Mouse (Mus musculus) c-Kit-negative CD71-positive TER-119-positive erythroid progenitor cells, embryonic 14.5 days (primary cell): Measurements from ENCODE around the gene Hibch.
"Not testable (repeated sequence)": the region's sequence is repeated elsewhere in the genome, so short reads cannot be mapped to it uniquely, and the experiment has no call there.

Experiments used
- DNase-seq: peaks from one replicate; pipeline ENCODE4 v3.0.0-alpha.2; 2013; ENCODE audit warnings: low read depth, low spot score

Hibch gene

DNA sequence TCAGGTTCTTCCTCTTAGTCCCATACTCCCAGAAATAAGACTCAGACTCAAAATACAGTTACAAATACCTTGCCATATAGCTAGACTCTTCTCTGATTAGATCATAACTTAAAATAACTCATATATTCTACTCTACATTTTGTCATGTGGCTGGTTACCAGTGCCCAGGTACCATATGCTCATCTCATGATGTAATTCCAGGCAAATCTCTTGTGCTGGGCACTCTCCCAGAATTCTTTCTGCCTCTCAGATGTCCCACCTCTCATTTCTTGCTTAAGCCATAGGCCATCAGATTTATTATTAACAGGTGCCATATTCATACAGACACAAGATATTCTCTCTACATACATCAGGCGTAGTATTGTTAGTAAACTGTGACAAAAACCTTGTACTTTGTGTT is 23.1 kb downstream of the Hibch start:
- no peak for DNase-seq

- no peak for DNase-seq
Observed at GRCm38 (mm10) chr1:52884208-52884607, 39.5 kb downstream of the Hibch start.

GRCm38 (mm10) chr1:52909783-52910182 is 65.1 kb downstream of the Hibch start:
- DNase-seq: no peak

DNA sequence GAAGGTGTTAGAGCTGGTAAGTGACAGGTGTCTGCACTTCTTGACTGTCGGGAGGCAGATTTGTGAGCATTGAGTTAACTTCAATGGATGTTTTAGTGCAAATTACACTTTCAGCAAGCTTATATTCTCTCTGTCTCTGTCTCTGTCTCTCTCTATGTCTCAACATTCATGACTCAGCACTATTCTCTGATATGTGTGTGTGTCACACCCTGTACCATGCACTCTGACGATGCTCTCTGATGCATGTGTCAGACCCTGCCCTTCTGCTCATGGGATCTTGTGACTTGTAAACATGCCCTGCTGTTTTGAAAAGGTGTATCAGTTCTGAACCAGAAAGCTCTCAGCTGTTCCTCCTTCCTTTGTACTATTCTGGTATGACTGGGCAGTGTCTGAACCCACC is 71.9 kb downstream of the Hibch start:
- peak; percentile 1 for DNase-seq

GRCm38 (mm10) chr1:52918897-52919296 is 74.2 kb downstream of the Hibch start:
- not testable (repeated sequence) for DNase-seq

DNA sequence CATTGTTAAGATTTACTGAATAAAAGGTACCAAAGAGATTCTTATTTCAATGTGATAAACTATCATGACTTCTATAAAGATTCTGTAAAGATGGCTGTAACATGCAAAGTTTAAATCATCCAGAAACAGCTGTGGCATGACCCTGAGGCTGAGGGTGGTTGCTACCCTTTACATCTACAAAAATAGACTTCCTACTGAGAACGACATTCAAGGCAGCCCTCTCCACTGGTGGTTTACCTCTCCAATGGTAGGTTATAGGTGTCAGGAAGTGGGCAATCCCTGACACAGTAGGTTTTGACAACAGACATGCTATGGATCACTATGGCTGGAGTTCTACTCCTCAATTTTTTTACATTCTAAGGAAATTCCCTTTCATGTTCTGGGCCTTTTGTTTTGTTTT is 79.8 kb downstream of the Hibch start:
- not testable (repeated sequence) for DNase-seq

GRCm38 (mm10) chr1:52934494-52934893 is 89.8 kb downstream of the Hibch start:
- DNase-seq: no peak

- no peak for DNase-seq
Observed at GRCm38 (mm10) chr1:52939021-52939420, 94.3 kb downstream of the Hibch start.

- no peak for DNase-seq
Observed at GRCm38 (mm10) chr1:52947895-52948294, 103.2 kb downstream of the Hibch start.

DNA sequence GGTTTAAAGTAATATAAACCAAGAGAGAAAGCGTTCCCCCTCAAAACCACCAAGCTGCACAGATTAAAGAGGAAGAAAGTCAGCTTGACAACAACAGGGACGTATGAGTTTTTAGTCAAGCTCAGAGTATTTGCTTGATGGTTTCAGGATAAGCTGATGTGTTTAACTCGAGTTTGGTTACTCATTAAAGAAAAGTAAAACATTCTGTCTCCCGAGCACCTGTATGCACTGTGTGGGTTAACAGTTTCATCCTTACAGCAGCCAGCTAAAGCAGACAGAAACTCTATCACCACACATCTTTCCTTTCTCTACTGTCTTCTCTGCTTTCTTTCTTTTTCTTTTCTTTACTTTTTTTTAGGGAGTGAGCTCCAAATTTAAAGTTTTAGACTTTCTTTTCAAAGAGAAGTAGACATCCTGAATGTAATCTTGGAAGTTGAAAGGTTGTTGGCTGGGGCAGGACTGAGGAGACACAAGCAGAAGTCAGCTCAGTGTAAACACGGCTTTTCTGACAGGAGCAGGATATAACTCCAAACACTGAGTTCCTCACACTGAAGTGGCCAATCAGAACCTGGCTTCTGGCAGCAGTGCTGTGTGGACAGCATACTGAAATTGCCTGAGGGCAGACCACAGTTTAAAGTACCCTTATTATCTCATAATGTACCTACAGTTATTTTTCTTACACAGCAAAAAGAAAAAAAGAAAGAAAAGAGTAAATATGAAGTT is 106.6 kb downstream of the Hibch start:
- no peak for DNase-seq

GRCm38 (mm10) chr1:52952143-52952542 is 107.4 kb downstream of the Hibch start:
- no peak for DNase-seq

DNA sequence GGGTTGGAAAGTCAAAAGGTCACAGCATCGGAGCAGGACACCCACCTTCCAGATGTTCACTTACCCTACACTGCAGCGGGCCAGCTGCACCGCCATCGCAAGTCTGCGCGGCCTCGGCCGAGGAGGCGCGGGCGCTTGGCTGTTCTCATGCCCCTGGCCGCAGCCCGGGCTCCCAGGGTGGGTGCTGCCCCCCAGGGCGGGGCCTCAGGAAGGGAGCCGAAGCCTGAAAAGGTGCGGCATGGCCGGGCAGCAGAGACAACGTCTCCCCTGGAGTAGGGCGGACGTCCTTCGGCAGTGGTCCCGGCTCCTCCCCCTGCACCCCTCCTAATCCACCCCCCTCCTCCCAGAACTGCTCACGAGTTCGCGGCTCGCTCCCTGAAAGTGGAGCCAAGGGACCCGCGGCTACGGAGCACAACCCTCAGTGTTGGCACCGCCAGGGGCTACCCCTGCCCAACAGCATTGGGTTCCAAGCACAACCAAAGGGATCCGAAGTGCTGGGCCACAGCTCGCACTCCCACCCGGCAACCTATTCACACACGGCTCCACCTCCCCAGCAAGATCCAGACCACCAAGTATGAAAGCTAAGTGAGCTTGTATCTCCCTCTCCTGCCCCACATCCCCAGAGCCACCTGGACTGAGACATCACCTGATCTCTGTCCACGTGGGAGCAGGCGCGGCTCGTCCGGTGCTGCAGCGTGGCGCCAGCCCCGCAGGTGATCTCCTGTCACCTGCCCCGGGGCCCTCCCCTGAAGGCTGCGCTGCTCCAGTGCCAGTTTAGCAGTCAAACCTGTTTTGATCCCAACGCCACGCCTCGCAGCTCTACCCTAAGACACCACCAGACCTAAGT is 108.0 kb downstream of the Hibch start:
- DNase-seq: no peak

DNA sequence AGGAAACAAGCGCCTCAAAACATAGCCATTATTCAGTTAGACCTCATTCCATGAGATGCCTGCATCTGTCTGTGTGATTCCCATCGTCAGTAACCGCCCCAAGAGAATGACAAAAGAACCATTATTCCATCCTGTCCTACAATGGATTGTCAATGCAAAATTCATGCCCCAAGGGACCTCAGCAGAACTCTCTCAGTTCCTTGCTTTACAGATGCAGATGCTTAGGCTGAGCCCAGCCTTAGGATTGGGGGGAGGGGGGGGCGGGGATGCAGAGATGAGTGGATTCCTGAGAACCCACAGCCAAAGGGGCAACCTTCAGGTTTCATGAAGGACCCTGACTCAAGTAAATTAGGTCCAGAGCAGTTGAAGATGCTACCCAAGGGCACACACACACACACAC is 108.8 kb downstream of the Hibch start:
- no peak for DNase-seq

GRCm38 (mm10) chr1:52954456-52954855 is 109.7 kb downstream of the Hibch start:
- no peak for DNase-seq

GRCm38 (mm10) chr1:52955102-52955501 is 110.4 kb downstream of the Hibch start:
- no peak for DNase-seq

DNA sequence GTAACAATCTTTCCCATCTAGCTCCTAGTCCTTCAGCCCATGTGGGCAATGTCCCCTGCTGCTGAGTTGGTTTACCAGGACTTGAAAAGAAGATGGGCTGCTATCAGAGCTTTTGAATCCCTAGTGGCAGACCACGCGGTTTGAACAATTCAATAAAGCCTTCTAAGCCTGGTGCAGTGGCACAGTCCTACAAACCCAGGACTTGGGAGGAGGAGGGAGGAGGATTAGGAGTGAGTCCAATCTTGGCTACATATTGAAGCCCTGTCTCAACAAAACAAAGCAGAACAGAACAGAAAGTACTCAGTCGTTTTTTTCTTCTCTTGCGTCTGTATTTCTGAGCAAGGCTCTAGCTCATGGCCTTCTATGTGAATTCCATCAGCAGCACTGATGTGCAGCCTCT is 112.0 kb downstream of the Hibch start:
- DNase-seq: no peak

DNA sequence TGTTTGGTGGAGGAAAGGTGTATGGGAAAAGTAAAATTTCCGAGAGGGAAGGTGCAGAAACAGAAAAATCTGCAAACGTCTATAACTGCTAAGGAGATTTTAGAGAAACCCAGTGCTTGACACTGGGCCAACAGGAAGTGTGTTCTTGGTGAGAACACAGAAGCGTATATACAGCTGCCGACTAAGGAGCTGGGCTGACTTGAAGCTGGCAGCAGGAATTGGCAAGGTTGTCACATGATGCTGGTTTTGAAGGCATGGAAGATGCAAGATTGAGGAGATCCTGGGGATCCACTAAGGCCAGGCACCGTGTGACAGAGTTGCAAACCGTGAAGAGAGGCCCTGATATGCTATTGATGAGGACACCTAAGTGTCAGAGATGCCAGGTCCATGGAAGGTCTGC is 115.5 kb downstream of the Hibch start:
- no peak for DNase-seq

DNA sequence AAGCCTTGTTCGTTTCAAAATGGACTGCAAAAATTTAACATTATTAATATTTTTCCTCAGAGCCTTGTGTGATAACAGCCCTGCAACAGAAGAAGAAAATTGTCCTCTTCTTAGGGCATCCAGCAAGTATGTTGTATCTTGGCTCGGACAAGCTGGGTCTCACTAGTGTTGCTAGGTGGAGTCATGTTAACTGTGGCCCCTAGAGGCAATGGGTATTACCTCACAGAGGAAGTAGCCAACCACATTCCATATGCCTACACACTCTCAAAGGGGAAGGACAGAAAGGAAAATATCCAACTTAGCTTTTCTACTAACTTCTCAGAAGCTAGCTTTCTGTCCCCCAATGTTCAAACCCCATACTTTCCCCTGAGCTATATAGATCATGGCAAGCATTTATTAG is 118.4 kb downstream of the Hibch start:
- no peak for DNase-seq

DNA sequence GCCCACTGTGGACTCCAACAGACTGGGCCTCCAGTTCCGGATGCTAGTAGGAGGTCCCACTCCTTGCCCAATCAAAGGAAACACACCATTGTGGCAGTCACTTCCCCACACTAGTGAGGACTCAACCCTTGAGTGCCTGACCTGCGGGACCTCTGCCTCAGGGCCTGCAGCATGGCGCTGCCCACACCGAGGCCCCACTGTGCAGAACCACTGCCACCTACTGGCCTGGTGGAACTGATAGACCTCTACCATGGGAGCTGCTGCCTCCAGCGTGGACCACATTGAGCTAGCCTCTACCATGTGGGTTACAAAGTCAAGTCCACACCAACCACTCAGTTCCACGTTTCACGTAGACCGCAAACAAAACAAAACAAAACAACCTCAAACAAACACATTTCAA is 119.9 kb downstream of the Hibch start:
- no peak for DNase-seq
